13 mouse cellular contexts compared by ENCODE assay signal in the genomic region with DNA sequence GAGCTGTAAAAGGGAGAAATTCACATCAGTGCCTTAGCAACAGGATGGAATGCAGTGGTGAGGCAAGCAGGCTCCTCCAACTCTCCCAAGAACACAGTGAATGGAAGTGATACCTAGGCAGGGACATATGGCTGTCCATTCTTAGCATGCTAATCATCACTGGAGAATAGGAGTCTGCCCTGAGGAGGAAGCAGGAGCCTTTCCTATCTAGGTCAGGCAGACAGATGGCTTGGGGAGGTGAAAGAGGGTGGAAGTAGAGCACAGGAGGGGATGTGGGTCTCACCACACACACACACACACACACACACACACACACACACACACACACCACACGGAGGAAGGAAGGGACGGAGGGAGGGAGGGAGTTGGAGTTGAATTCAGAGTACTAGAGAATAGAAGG.
DNase-seq lines count a peak whose midpoint lies in the region; ATAC-seq lines count a peak whose summit lies in the region.
"Had no signal": no experiment of that assay in that cellular context is flagged by ENCODE, and none has a peak within 500 bp of the region (broad histone marks: within the 10 kb centered on the region; RNA-seq: fewer than 3 reads in every experiment).

No protein-coding gene starts in this region.

- H3K27ac ChIP-seq in heart, embryonic 12.5 days (ENCODE audit: poor library complexity, severe bottlenecking): no peak overlapping the region
- H3K27ac ChIP-seq: macrophage; stomach, embryonic 15.5 days had no signal

- H3K36me3 ChIP-seq in heart, embryonic 12.5 days: no peaks in the 10 kb centered on the region
- H3K36me3 ChIP-seq: heart, embryonic 13.5 days; stomach, embryonic 15.5 days had no signal

- DNase-seq in heart, adult 11 months: peak; percentile 39
- DNase-seq in thymus, postnatal 4 days: peak; percentile 18
- DNase-seq in thymus, adult 18-20 months: no peak
- DNase-seq in left cerebral cortex, postnatal 36 days (ENCODE audit: low spot score in 2 of 2): peak; percentile 21 to 45
- no peak for DNase-seq in urinary bladder, postnatal 25 days (ENCODE audit: low spot score)
- no peak for DNase-seq in T-cell, adult 2 months (ENCODE audit: low spot score)
- no peak for DNase-seq in adrenal gland, adult (ENCODE audit: inconsistent age in 2 of 2, low spot score in 1 of 2)
- DNase-seq: kidney, adult 8-10 months had no signal

- no peak overlapping the region for H3K9ac ChIP-seq in heart, embryonic 12.5 days
- H3K9ac ChIP-seq: heart, embryonic 13.5 days; stomach, embryonic 15.5 days had no signal

- no peak overlapping the region for H3K4me3 ChIP-seq in heart, embryonic 12.5 days
- H3K4me3 ChIP-seq: heart, embryonic 13.5 days; stomach, embryonic 15.5 days had no signal

- no peaks in the 10 kb centered on the region for H3K27me3 ChIP-seq in heart, embryonic 12.5 days (replicated peaks)
- H3K27me3 ChIP-seq: CH12.LX; heart, embryonic 13.5 days; stomach, embryonic 15.5 days had no signal

- 57% methylated on average over 1 of the region's 2 CpGs for WGBS in heart, embryonic 12.5 days

- no peak for ATAC-seq in heart, embryonic 12.5 days (ENCODE audit: insufficient number of reproducible peaks, low FRiP score)

- intact Hi-C loops in left cerebral cortex, postnatal 36 days (cut with DNase I): no loop called here

- H3K9me3 ChIP-seq in heart, embryonic 12.5 days (replicated peaks): no peaks in the 10 kb centered on the region
- H3K9me3 ChIP-seq: heart, embryonic 13.5 days; stomach, embryonic 15.5 days had no signal

- peaks cover 22% of the 10 kb centered on the region for H3K4me1 ChIP-seq in heart, embryonic 12.5 days (replicated peaks)
- H3K4me1 ChIP-seq: stomach, embryonic 15.5 days had no signal

- no peak overlapping the region for H3K4me2 ChIP-seq in heart, embryonic 12.5 days
- H3K4me2 ChIP-seq: heart, embryonic 13.5 days; stomach, embryonic 15.5 days had no signal

Comparison
In these comparisons a context has a peak if more than half of its experiments do, and no peak if none do; other contexts are left out.
1. DNase-seq: peak in heart, adult 11 months (single experiment), thymus, postnatal 4 days (single experiment) and left cerebral cortex, postnatal 36 days (2 of 2); none in thymus, adult 18-20 months (0 of 2), urinary bladder, postnatal 25 days (single experiment), T-cell, adult 2 months (single experiment) and adrenal gland, adult (0 of 2).